Mouse (Mus musculus) adrenal gland, adult 2 months (tissue): Measurements from ENCODE around the gene Tssk4. TPM values are rescaled to one million over a fixed set of nuclear protein-coding genes. Genes with fewer than 3 reads are reported as not detected.

Experiments
- DNase-seq: peaks from one replicate; pipeline ENCODE4 v3.0.0; 2021
- long read RNA-seq: library from polyadenylated mRNA; stranded (forward); transcript quantifications from one replicate; pipeline ENCODE4 v2.0.0, GENCODE M21; 2021
- polyA plus RNA-seq: library from polyadenylated mRNA; depleted of rRNA; stranded (reverse); fragments of >200 nt; gene quantifications from 2 replicates; pipeline ENCODE4 v1.2.3, GENCODE M21; 2012; rRNA removed
- total RNA-seq, 2 experiments: library from RNA; stranded (reverse); gene quantifications; 2 replicates each; pipeline ENCODE4 v1.2.3; 2021

Gene Tssk4
- 1 to 10 TPM; 1.2 to 1.5 TPM for total RNA-seq
- polyA plus RNA-seq, result 0.52 and 0.59 TPM in 2 replicates
- long read RNA-seq, result 0 reads

DNA sequence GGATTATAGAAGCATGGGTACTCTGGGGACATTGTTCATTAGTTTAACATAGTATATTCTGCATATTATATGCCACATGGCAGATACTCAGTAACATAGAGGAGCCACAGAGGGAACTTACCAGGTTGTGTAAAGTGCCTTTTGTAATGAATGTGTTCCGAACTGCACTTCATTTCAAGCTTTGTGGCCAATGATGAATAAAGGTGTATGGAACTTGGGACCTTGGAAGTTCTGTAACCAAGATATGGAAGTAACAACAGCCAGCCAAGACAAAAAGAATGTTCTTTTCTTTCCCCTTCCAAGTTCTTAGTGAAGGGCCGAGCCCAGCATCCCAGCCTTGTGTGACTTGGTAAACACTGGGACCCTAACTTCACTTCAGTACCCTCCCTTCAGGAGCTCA is at the start of gene Tssk4:
TSS of gene Tssk4 (plus strand) at position 301 of the 400 bp plus-strand sequence.
- no peak for DNase-seq

GRCm38 (mm10) chr14:55603271-55603632 is 46.7 kb upstream of the Tssk4 start, which contains the start of gene Irf9:
Gene Irf9, plus strand, starts transcription at chr14:55603571.
- DNase-seq, result no peak

DNA sequence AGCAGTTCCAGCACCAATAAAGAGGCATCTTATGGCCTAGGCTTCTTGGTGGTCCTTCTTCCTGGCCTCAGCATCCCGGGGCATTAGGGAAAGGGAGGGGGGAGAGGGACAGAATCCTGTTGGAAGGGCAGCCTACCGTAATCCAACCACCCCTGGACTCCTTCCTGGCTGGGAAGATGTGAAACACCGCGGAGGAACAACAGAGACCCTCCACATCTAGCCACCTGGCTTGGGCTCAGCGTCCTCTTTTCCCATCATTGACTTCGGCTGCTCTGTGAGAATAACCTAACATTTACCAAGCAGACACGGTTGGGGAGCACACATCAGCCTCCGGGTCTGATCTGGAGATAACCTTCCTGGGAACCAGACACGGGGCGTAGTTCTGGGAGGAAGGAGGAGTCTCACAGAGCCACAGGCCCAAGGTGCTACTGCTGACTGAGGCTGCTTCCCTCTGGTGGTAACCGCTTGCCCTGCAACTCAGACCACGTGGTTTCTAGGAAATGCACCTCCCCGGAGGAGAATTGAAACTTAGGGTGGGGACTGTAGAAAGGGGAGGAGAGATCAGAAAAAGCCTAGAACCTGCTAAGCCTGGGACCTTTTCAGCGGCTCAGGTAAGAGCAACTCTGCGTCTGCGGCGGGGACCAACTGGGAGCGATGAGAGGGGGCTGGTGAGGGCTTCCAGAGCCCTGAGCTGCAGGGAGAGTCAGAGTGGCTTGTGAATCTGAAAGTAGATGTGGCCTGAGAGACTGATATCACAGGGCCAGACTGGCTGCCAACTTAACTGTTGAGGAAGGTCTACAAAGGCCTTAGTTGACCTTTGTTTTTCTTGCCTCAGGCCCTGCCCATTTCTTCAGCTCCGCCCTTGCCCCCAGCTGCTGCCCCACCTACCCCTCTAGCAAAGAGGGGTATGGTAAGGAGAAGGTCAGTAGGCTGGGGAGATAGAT is 46.1 kb upstream of the Tssk4 start:
- peak; percentile 96 for DNase-seq

DNA sequence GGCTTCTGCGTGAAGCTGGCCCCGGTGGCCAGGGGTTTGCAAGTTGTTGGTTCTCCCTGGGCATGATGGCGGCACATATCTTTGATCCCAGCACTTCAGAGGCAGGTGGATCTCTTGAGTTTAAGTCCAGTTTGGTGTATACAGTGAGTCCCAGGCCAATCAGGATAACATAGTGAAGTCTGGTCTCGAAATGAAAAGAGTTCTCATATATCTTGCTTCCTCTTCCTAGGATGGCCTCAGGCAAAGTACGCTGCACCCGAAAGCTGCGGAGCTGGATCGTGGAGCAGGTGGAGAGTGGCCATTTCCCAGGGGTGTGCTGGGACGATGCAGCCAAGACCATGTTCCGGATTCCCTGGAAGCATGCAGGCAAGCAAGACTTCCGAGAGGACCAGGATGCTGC is 45.2 kb upstream of the Tssk4 start:
- no peak for DNase-seq

- DNase-seq, result no peak
These were observed 44.1 kb upstream of the Tssk4 start for GRCm38 (mm10) chr14:55605743-55606459.

DNA sequence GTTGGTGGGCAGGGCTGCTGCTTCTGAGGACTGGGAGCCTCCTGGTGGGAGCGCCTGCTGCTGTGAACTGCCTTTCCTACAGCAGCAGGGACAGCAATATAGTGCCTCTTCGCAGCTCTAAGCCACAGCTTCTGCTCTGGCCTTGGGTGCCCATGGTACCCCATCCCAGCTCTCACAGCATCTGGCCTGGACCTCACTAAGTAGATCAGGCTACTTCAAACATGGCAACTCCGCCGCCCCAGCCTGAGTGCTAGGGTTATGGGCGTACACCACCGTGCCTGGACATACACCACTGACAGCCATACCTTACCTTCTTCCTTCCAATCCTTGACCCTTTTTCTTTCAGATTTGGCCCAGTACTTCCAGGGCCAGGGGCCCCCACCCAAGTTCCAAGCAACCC is 41.6 kb upstream of the Tssk4 start:
- no peak for DNase-seq

DNA sequence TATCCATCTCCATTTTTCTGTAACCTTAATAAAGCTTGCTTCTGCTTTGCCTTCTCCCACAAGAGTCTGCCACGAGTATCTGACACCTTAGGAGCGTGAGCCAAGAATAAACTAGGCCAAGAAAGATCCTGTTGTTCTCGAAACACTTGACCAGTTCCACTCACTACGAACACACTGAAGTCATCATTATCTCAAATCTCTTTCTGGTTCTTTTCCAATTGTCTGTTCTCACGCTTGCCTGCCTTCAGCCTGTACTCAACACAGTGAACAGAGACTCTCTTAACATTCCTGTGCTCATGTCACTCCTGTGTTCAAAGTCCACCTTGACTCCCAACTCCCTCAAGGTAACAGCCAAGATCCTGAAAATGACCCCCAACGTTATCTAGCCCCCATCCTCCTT is 36.6 kb upstream of the Tssk4 start:
- DNase-seq, result no peak

DNA sequence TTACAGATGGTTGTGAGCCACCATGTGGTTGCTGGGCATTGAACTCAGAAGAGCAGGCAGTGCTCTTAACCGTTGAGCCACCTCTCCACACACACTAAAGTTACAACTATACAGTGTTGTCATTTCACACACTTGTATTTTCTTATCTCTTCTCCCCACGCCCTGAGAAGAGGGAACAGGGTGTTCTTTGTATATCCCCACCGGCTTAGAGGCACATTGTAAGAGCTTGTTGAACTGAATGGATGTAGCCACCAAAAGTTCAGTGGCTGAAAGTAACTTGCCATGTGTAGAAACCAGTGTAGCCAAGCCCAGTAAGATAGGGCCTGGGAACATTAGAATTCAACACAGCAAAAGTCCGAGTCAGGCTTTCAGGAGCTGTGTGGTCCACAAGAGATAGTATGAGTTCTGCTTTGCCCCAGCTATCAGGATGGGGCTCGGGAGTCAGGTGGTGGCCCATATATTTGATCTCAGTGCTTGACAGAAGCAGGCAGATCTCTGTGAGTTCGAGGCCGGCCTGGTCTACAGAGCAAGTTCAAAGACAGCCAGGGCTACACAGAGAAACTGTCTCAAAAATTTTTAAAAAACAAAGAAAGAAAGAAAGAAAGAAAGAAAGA is 35.3 kb upstream of the Tssk4 start:
- no peak for DNase-seq

DNA sequence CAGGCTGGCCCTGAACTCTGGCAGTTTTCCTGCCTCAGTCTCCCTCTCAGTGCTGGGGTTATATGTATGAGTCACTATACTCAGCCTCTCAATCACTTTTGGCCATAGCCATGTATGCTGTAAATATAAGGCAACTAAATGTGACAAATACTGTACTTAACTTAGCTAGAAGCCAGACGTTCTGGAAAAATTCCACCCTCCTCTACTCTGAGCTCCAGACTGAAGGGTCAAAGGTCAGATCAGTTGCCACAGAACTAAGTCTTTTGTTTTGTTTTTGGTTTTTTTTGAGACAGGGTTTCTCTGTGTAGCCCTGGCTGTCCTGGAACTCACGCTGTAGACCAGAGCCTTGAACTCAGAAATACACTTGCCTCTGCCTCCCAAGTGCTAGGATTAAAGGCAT is 34.1 kb upstream of the Tssk4 start:
- no peak for DNase-seq

GRCm38 (mm10) chr14:55616844-55617243 is 33.1 kb upstream of the Tssk4 start:
- no peak for DNase-seq

- peak; percentile 45 for DNase-seq
These were observed 32.2 kb upstream of the Tssk4 start, which contains the start of gene Rec8 for GRCm38 (mm10) chr14:55617822-55618221. Gene Rec8, plus strand, starts transcription at chr14:55618037.

- no peak for DNase-seq
These were observed 31.3 kb upstream of the Tssk4 start for GRCm38 (mm10) chr14:55618486-55619195.

GRCm38 (mm10) chr14:55628077-55628827 is 21.7 kb upstream of the Tssk4 start:
- no peak for DNase-seq

DNA sequence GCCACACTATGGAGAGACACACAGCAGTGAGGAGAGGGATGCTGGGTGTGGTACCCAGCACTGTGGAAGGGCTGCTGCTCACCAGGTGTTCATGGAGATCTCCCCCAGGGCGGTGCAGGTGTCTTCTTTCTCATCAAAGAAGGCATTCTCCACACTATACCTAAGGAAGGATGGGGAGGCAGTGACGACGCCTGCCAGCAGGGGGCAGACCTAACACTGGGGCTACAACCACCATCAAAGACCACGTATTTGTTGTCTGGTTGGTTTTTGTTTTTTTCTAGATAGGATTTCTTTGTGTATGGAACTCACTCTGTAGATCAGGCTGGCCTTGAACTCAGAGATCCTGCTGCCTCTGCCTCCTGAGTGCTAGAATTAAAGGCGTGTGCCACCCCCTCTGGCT is 20.7 kb upstream of the Tssk4 start:
- peak; percentile 56 for DNase-seq

DNA sequence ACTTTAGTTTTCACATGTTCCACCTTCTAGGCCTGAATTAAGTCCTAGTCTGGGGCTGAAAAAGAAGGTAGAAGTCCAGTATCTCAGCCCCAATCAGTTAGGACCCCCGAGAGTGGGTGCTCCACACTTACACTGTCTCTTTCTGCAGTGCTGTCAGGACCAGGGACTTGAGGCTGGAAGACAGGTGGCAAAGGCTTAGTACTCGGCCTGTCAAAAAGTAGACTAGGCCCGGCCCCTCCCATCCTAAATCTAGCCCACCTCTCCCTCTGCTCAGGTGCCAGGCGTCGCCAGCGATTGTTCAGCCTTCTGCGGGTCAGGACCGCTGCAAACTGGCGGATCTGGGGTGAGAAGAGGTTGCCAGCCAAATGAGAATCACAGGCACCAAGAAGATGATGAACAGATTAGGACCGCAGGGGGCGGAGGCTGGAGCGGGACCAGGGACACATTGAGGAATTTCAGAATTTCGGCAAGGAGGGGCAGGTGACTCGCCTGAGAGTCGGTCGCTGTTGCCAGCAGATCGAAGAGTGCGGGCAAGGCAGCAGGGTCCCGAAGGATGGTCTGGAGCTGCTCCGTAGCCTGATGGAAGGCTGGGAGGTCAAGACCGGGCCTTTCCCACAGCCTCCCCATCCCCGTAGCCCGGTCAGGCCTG is 15.0 kb upstream of the Tssk4 start:
- DNase-seq, result peak; percentile 71

DNA sequence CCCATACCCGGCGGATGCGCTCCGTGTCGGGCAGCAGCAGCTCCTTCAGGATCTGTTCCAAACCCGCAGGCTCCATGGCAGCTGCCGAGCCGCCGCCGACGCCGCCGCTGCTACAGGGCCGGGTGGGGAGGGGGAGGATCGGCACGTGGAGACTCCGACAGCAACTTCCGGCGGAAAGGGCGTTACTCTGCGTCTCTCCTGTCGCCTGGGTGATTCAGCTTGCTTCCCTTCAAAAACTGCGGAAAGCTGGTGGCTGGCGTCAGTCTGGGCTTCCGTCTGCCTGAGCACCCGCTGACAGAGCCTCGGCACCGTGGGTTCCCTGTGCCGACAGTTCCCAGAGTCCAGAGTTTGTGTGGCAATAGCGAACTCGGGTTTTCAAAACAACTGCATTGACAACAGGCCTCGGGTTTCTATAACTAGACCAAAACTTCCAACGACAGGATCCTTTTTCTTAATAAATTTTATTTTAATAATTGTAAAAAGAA is 14.4 kb upstream of the Tssk4 start, which contains the start of gene Ipo4:
TSS of gene Ipo4 (minus strand) at position 435 of the 485 bp plus-strand sequence.
- DNase-seq, result peak; percentile 93

DNA sequence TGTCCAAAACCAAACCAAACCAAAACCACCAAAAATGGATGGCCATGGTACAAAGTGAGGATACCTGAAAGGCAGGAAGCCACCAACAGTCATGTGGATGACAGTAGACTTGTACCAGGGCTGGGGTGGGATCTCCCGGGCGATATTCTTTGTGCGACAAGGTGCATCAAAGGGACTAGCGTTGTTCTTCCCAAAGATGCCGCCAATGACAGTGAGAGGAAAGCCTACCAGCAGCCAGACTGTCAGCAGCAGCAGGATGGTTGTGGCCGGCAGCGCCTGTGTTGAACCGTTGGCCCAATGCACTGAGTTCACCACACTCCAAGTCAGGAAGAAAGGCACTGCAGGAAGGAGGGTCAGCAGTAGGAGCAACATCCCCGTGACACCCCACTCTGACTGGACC is 12.2 kb upstream of the Tssk4 start, which contains the start of gene Gm49378:
TSS of gene Gm49378 (minus strand) at position 101 of the 400 bp plus-strand sequence.
- no peak for DNase-seq

GRCm38 (mm10) chr14:55640816-55641215 is 9.2 kb upstream of the Tssk4 start:
- no peak for DNase-seq

GRCm38 (mm10) chr14:55641291-55641690 is 8.7 kb upstream of the Tssk4 start:
- DNase-seq, result no peak

DNA sequence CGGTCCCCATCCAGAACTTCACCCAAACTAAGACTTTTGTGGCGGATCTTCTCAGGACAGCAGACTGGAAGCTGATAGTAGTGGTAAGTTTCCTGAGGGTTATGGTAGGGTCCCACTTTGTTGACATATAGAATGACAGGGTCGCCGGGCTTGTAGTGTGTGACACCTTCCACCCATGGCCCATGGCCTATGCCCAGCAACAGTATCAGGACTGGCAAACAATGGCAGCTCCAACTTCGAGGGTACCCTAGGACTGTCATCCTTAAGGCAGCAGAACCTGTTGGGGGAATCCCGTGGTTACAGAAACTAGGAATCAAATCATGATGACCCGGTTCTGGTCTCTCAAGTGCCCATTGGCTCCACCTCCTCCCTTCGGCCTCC is 7.3 kb upstream of the Tssk4 start:
- no peak for DNase-seq
